Mouse (Mus musculus): ENCODE measurements around the gene Slmap. TPM values are rescaled to one million over a fixed set of nuclear protein-coding genes. Genes with fewer than 3 reads are reported as not detected.

Slmap gene
- polyA plus RNA-seq, 1 experiment from 2014 or later: 12.7 TPM

Other genes with a start within 250 kb of the Slmap start
- gene Dennd6a, start 38.9 kb upstream of the Slmap start, polyA plus RNA-seq (2015; fragmentation: Nextera tagmentation; extraction: Ambion mirVana): 26.9 and 27.0 TPM in 2 replicates
- gene Arf4, start 103.1 kb upstream of the Slmap start, polyA plus RNA-seq (2015; fragmentation: Nextera tagmentation; extraction: Ambion mirVana): 634 and 654 TPM in 2 replicates
- 11.3 and 12.5 TPM in 2 replicates for gene Pde12, start 135.0 kb upstream of the Slmap start, polyA plus RNA-seq (2015; fragmentation: Nextera tagmentation; extraction: Ambion mirVana)
- 0.04 and 0.05 TPM in 2 replicates for gene Dnah12, start 158.3 kb upstream of the Slmap start, polyA plus RNA-seq (2015; fragmentation: Nextera tagmentation; extraction: Ambion mirVana)